Mouse (Mus musculus) heart, postnatal 10 days (tissue): ENCODE measurements at regions not wholly inside any gene's neighbourhood (a gene's known extent, or its start where the extent isn't known, plus 50 kb on each side); places are given as distances from the start of the nearest gene placed in this dataset.
"Not testable (repeated sequence)": the region's sequence is repeated elsewhere in the genome, so short reads cannot be mapped to it uniquely, and the experiment has no call there.

Experiments
- DNase-seq, 2 experiments: peaks; one replicate each; pipeline ENCODE4 v3.0.0; 2021
- intact Hi-C: fragments of 180-260 bp; cut with DNase I; formaldehyde crosslinking; loops from one replicate; pipeline ENCODE4 v1.15.1; 2025

DNA sequence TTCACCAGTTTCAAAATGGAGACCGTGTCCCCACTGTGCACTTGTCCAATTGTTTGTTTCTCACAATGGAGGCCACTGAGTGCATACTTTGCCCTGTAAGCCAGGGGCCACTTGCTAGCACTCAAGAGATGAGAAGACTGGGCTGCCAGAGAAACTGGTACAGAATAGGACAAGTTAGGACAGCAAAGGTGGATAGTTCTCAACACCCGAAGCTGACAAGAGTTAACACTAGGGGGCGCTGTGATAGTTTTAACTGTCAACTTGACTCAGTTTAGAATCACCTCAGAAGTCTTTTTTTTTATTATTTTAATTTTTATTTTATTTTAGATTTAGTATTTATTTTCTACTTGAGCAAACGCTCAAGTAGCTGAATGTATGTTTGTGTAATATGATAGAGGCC, 188.2 kb upstream of the Asap2 start:
- intact Hi-C loops, DNase-seq: not testable (repeated sequence)

GRCm38 (mm10) chr12:20805466-20805865, 184.8 kb upstream of the Asap2 start:
- DNase-seq, intact Hi-C loops: not testable (repeated sequence)

GRCm38 (mm10) chr12:20806681-20807080, 183.6 kb upstream of the Asap2 start:
- DNase-seq = no peak
- intact Hi-C loops = no loop called here

- intact Hi-C loops = not testable (repeated sequence)
These were observed 176.4 kb upstream of the Asap2 start for GRCm38 (mm10) chr12:20813836-20814235.

GRCm38 (mm10) chr12:20815121-20815520, 175.1 kb upstream of the Asap2 start:
- DNase-seq, intact Hi-C loops: not testable (repeated sequence)

More at GRCm38 (mm10) chr12:20813836-20814235, 176.4 kb upstream of the Asap2 start:
- DNase-seq = not testable (repeated sequence)

- DNase-seq = peak; percentile 64 to 74
- intact Hi-C loops = no loop called here
These were observed 174.7 kb upstream of the Asap2 start for GRCm38 (mm10) chr12:20815599-20815998.

DNA sequence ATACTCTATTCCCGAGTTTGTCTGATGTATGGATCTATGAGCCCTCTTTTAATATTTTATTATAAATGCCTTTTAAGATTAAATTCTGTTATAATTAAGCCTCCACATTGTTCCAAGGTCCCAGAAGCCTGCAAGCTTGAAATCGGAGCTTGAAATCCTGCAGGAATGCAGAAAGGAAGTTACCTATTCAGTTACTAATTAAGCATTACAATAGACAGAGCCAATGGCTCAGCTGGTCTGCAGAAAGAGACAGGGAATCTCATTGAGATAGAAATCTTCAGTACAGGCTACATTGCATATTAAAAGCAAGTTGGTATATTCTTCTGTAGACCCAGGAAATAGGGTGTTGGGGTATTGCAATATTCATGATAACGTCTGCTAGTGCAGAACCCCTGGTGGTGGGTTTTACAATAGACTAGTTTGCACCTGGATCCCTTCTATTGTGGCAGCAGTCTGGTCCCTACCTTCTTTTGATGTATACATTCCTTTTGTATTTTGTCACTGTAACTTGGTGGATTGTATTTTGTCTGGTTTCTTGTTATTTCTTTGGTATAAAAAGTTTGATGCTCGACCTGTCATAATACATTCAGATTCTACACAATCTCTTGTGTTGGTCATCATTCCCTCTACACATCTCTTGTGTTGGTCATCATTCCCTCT, 146.5 kb upstream of the Asap2 start:
- DNase-seq, intact Hi-C loops: not testable (repeated sequence)

DNA sequence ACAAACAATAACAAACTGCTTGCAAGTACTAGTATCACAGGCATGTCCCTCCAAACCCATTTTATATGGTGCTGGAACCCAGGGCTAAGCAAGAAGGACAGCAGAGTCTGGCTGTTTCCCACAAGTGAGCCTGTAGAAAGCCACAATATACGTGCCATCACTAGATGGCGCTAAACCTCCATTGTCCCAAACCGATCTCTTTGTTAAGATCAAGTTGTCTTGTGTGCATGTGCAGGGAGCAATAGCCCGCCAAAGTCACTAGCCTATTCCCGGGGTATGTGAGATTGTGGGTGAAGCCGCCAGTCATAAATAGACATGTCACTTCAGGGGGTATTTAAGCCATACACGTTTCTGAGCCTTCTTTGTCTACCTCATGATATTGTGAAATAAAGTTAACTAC, 145.4 kb upstream of the Asap2 start:
- DNase-seq = peak; percentile 15 to 30
- intact Hi-C loops = not testable (repeated sequence)

GRCm38 (mm10) chr12:20845297-20845696, 145.0 kb upstream of the Asap2 start:
- DNase-seq = no peak
- intact Hi-C loops = no loop called here

DNA sequence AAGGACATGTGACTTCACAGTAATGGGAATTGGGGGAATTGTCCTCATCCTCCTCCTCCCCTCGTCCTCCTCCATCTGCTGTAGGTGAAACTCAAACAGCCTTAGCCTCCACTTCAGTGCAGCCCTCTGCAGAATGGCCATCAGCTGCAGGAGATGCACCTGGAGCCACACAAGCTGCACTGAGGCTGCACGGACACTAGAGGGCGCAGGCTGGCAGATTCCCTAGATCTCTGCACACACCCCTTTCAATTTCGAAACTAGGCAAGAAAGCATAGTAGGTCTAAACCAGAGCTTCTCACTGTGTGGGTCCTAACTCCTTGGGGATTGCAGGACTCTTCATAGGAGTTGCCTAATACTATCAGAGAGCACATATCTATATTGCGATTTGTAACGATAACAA, 106.2 kb upstream of the Asap2 start:
- DNase-seq, intact Hi-C loops: not testable (repeated sequence)

DNA sequence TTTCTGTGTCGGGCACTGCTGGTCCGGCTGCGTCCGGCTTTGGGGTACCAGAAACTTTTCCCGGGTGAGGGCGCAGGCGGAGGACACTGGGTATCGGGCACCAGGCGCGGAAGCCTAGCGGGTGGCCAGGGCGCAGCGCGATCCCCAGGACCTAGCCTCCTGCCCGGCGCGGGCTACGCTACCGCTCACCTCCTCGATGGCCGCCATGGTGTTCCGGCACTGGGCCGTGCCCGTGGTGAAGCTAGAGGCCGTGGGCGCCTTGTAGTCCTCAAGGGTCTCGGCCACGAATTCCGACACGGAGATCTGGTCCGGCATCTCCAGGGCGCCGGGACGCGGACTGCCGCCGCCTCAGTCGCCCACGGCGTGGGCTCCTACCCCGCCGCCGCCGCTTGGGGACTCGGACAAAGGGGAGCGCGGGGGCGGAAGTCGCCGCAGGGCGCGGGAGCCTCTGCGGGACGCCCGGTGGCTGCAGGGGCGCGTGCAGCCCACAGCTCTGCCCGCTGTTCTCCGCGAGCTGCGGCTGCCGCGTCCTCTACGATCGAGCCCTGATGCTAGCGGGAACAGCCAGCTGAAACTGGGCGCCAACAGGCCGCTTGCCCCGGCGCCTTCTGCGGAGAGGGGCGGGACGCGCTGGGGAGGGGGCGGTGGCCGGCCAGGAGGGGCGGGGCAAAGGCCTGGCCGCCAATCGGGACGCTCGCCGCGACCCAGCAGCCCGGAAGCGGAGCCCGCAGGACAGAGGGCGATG, 69.4 kb upstream of the Asap2 start:
- peak; percentile 69 to 76 for DNase-seq
- intact Hi-C loops = not testable (repeated sequence)

GRCm38 (mm10) chr12:20921398-20922023, 68.7 kb upstream of the Asap2 start:
- DNase-seq, intact Hi-C loops: not testable (repeated sequence)

- DNase-seq = peak; percentile 20 to 32
- intact Hi-C loops = loop anchor here (5.0 kb wide), 1 partner anchor 388 kb away; the partner anchor contains the start of gene Iah1
These were observed 61.3 kb upstream of the Asap2 start for GRCm38 (mm10) chr12:20928966-20929365.
